Mouse (Mus musculus): Measurements from ENCODE around the gene Tnk1.

GRCm38 (mm10) chr11:69878399-69878798 lies 19.9 kb upstream of the Tnk1 start:
- TF ChIP-seq GATA1 (IDR thresholded peaks at IDR 0.05; ENCODE audit: low read length) (no peak), TAL1 (IDR thresholded peaks at IDR 0.05; ENCODE audit: low read length) (no peak)

Data from erythroblast, embryonic 14.5 days (primary cell).